Mouse (Mus musculus) olfactory bulb, adult 2 months (tissue): ENCODE measurements around the gene Gm49395.

Experiments
- CTCF ChIP-seq: fragments of 200-500 bp; IDR thresholded peaks from 2 replicates; pipeline ENCODE4 v1.5.1; 2012; ENCODE audit warnings: low read depth, mild to moderate bottlenecking, low read length, moderate library complexity; ENCODE audit not compliant: insufficient read depth
- POLR2A ChIP-seq: fragments of 200-500 bp; IDR thresholded peaks from 2 replicates; pipeline ENCODE4 v1.6.1; 2012; ENCODE audit warnings: mild to moderate bottlenecking, low read depth, low read length, moderate library complexity; ENCODE audit not compliant: insufficient read depth

DNA sequence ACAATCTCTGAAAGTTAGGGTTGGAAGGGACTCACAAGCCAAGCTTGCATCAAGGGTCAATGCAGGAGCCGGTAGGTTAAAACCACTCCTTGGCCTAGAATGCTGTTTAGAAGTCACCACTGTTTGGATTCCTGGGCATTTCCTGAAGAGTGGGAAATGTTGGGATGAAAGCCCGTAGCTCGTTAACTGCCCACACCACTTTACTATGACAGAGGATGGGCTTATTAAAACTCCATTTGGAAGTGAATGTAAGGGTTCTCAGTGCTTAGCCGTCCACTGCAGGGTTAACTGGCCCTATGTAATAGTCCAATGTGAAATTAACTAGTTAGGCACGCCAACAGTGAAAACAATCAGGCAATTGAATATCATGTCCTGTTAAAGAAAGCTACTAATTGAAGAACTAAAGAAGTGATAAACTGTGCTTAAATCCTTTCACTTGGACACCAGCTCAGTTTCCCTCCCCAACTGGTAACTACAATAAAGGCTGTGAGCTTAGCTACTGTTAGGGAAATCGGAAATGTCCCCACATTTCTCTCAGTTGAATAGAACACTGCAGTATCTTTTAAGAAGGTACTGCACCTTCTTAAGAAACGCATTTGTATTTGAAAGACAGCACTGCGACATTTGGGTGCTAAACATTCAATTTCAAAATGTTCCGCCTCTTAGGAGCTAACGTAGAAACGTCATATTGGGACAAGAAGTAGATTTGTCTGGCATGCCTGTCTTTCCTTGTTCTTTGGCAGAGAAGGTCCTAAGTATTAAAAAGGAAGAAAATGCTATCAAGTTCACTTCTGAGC lies 1.1 kb downstream of the Gm49395 start:
- TF ChIP-seq CTCF (no peak), POLR2A (no peak)
